Mouse (Mus musculus): Measurements from ENCODE around the gene Pdzd2.

Pdzd2 gene

DNA sequence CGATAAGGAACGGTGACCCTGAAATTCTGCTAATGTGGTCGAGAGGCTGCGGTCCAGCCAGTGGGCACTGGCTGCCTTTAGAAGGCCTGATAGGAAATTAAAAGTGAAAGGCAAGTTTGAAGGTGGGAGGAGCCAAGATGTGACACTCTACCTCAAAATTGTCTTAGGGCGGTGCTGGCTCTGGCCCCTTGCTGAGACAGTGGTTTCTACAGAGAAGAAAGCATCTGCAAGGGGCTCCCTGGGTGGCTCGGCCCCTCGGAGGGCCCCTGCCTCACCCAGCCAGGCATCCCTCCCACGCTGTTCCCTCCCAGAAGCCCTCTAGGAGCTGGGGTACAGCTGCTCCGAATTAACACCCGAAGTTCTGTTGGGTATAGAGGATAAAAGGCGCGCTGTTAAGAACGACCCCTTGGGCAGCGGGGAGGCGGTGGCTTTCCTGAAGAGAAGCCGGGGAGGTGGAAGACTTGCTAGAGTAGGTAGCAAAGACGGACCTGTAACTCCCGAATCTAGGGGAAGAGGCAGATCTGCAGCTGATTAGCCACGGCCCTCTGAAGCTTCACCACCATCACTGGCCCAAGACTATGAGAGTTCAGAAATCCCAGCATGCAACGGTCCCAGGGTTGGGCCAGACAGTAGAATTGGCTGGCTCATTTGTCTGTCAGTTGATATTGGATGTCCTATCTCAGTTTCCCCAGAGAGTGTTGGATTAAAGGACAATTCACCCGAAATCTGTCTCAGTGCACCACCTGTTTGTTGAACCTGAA is 71.8 kb downstream of the Pdzd2 start:
- DNase-seq (ENCODE audit: low read depth), result peak; percentile 6

DNA sequence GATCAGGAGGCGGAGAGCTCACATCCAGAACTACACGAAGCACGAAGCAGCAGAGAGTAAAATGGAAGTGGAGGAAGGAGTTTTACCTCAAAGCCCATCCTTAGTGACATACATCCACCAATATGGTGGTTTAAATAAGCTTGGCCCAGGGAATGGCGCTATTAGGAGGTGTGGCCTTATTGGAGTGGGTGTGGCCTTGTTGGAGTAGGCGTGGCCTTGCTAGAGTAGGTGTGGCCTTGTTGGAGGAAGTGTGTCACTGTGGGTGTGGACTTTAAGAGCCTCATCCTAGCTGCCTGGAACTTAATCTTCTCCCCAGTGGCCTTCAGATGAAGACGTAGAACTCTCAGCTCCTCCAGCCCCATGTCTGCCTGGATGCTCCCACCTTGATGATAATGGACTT is 73.8 kb downstream of the Pdzd2 start:
- DNase-seq (ENCODE audit: low read depth), result no peak

DNA sequence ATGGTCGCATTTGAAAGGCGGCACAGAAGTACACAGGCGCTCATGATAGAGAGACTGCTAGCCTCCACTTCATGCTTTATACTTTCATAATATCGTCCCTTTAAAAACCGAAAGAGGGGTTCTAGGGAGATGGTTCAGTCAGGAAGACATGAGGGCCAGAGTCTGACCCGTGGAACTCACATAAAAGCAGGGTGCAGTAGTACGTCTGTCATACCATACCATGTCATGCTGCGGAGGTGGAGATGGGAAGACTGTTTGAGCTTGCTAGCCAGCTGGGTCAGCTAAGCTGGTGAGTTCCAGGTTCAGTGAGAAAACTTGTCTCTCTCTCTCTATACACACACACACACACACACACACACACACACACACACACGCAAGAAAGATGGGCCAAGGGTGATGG is 76.4 kb downstream of the Pdzd2 start:
- DNase-seq (ENCODE audit: low read depth), result no peak

DNA sequence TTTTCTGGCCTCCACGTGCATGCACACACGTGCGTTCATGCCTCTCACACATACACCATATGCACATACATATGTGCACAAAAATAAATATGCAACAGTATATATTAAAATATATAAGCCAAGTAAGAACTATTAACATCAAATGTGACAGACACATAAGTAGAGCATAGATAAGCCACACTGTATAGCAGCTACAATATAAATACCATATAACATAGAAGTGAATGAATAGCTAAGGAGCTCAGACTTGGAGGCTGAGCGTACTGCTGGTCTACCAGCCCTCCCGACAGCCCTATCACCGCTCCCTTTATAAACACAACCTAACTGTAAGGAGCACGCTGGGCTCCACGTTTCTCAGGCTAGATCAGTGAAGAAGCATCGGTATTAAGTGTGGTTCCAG is 79.4 kb downstream of the Pdzd2 start:
- DNase-seq (ENCODE audit: low read depth), result no peak

DNA sequence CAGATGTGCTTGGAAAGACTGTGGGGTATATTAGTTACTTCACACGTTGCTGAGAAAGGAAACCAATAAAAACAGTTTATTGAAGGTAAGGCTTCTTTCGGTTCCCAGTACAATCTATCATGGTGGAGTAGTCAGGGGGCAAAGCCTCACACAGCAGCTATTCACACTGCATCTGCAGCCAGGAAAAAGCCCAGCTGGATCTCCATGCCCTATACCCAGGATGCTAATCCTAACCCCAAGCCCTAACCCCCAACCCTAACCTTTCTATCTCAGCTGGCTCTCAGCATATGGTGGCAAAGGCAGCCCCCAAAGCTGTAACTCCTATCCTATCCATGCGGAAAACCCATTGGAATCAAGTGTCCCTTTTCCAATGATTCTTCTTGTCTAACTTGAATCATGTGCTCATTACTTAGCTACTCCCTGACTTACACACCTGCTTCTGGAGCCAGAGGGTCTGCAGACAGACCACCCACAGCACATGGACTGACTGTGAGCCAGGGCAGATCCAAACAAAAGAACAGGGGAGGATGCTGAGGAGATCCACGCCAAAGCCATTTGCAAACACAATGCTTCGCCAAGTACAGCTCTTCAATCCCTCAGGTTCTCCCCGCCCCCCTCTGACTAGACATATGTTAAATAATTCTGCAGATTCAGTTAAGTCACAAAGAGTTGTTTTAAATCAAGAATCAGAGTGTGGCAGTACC is 83.6 kb downstream of the Pdzd2 start:
- no peak for DNase-seq (ENCODE audit: low read depth)

DNA sequence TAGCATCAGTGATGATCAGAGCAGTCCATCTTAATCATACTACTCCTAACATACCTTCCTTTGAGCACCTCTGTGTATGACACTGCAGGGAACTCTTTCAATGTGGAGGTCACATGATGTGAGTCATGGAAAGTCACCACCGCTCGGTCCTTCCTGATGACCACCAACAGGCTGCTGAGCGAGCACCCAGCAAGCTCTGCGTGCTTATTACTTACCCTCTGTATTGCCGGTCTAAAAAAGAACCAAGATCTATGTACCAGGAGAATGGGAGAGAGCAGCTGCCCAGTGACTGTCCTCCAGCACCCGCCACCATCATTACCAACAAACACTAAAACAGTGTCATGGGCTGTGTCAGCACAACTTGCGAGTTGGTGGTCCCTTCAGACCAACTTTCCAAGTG is 84.4 kb downstream of the Pdzd2 start:
- no peak for DNase-seq (ENCODE audit: low read depth)

DNA sequence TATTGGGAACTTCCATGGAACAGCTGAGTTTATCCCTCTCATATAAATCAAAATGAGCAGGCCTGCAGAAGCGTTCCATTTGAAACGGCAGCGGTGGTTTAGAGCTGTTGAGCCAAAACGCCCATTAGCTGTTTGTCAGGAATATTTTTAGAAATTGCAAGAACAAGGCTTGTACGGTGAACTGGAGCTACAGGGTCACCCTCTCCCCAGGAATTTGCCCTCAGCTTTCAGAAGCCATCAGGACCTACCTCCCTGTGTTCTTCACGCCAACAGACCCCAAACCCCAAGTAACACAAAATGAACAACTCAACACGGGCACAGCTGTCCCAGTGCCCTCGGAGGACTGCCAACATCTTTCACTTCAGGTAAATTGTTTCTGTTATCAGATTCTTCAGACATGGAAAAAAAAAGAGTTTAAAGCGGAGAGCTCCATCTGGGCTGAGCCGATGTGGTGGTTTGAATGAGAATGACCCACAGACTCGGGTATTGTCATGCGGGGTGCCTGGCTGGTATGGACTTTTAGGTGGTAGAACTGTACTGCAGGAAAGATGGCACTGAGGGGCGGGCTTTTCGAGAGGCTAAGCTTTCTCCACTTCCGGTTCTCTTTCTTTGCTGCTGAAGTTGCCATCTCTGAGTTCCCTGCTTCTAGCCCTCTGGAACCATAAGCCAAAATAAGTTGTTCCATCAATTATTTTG is 87.2 kb downstream of the Pdzd2 start:
- DNase-seq (ENCODE audit: low read depth), result no peak

DNA sequence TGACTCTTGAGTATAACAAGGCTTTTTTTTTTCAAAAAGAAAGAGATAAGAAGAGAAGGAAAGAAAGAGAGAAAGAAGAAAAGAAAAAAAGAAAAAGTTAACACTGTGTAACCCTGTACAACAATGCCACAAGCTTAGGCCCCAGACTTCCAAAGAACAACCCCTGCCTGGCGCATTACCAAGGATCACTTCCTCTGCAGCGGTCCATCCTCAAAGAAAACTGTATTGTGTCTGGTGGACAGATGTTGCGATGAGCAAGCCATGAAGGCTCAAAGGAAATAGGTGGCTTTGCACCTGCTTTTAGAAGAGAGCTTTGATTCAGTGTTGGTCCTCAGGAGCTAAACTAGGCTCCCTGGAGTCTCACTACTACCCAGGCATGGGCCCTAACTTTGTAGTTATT is 89.5 kb downstream of the Pdzd2 start:
- no peak for DNase-seq (ENCODE audit: low read depth)

DNA sequence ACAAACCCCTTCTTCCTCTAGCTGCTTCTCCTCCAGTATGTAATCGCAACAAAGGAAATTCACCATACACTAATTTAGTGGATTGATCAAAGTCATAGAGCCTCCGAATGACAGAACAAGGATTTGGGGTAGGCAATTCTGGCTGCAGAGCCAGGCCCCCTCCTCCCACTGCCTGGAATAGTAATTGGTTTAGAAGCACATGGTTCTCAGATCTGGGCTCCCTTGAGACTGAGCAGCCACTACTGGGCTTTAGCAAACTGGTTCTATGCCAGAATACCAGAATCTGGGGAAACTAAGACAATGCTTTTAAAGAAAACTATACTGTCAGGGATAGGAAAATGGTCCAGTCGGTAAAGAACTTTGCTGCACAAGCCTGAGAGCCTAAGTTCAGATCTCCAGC is 90.0 kb downstream of the Pdzd2 start:
- DNase-seq (ENCODE audit: low read depth), result no peak

DNA sequence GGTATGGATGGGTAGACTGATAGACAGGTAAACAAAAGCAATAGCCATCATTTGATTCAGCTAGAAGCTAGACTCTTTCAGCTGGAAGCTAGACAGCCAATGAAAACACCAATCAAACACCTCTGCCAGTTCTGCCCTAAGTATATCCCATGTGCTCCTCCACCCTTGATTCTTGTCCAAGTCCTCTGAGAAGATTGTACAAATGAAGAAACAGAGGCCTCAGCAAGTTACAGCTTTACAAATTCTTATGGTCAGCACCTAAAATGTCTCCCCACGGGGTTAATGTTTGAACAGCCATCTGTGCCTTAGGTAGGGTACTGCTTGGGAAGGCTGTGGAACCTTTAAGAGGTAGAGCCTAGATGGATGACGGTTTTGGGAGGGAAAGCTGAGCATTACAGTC is 90.6 kb downstream of the Pdzd2 start:
- no peak for DNase-seq (ENCODE audit: low read depth)

DNA sequence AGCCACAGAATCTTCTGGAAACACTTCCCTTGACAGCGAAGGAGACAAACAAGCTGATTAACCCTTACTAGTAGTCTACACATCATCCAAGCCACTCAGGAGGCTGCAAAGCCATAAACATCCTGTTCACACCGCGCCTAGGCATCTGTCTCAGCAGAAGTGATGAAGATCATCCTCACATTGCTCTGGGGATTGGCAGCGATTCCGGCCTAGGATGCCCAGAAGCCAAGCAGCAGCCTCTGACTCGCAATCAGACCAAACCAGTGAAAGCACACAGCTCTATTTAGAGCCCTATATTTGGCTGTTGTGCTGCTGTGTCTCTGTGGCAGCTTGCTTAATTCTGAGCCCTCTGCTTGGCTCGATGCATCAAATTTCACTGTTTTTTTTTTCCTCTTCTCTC is 99.0 kb downstream of the Pdzd2 start:
- no peak for DNase-seq (ENCODE audit: low read depth)

DNA sequence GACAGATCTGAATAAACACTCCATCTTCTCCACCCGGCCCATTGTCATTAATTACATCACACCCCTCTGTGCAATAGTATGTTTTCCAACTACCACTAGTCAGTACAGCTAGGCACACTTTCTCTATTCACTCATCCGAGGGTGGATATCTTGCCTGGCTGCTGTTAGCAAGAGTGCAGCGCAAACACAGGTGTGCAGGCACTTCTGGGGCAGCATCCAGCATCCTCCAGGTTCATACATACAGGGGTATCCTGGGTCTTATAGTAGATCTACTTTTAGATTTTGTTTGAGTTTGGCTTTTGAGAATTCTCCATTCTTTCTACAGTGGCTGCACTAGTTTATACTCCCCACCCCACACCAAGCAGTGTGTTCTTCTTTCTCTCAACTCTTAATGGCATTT is 99.9 kb downstream of the Pdzd2 start:
- DNase-seq (ENCODE audit: low read depth), result no peak

DNA sequence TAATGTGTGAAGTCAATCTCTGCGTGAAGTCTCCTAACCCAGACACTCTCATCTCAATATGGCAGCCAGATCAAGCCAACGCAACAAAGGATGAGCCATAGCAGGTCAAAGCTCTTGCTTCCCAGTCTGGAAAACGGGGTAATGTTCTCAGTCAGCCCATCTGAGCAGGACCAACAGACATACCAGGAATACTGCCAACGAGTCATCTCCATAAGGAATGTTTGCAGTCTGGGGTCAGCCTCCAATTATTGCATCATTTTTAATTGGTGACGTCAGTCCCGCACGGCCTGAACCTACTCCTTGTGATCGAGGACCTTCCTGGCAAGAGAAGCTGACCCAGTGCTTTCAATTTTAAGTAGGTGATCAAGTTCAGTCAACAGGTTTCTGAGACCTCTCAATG is 100.5 kb downstream of the Pdzd2 start:
- no peak for DNase-seq (ENCODE audit: low read depth)

DNA sequence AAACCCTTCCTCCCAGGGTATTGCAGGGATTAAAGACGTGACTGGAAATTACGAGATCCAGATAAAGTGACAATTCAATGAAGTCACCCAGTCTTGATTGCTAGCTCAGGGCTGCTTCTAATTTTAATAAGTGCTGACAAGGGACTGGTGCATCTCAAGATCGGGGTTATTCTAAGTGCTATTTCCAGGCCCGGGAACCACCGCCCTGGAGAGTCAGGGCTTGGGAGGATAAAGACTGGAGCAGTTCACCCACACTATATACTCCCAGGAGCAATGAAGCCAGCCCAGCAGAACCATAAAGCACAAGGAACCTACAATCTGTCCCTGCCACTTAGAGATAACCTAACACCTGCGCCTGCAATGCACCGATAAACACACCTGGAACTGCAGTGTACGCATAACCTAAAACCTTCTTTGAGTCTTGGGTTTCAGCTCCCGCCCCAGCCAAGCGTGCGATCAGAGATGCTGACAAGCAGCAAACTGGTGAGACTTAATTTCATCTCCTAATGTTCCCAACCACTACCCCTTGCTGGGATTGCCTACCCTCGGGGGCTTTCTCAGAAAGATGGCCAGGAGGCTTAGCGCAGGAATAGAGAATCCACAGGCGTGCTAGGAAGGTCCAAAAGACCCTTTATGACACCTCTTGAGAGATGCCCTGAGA is 101.2 kb downstream of the Pdzd2 start:
- DNase-seq (ENCODE audit: low read depth), result no peak

DNA sequence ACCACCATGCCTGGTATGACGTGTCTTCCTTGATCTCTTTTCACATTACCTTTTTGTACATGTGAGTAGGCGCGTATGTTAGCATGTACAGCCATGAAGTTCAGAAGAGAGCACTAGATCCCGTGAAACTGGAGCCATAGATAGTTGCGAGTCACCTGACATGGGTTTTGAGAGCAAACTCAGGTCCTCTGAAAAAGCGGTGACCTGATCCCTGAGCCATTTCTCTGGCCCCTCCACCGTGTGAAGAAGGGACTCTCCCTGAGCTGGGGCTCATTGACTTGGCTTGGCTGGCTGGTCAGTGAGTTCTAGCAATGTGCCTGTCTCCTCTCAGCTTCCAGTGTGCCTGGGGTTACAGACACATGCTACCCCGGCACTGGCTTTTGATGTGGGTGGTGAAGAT is 102.2 kb downstream of the Pdzd2 start:
- no peak for DNase-seq (ENCODE audit: low read depth)

DNA sequence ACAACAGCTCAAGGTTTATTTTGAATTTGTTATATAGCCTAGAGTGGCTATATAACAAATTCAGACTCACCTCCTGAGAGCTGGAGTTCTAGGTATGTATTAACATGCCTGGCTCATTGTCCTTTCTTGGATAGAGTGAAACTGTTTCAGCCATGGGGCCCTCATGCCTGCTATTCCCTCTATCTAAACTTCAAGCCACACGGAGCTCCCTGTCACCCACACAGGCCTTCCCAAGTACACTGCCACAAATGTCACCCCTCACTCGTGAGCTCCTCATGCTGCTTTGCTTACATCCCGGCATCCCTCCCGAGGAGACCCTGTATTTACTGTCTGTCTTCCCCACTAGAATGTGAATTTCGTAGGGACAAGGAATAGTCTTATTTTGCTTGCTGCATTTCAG is 103.3 kb downstream of the Pdzd2 start:
- DNase-seq (ENCODE audit: low read depth), result no peak

DNA sequence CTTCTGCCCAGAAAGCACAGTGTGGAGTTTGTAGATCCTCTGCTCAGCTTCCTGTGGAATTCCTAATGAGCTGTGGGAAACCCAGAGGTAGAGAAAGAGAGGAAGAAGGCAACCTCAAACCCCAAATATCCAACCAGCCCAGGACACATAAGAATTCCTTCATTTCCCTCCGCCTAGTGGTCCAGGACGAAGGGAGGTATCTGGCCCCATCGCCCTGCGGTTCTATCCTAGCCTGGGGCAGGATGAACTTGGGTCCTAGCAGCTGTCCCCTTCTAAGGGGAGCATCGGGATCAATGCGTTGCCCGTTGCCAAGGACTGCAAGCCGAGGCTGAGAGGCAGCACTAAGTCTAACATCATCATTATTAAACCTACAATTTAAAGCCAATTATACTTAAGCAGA is 104.8 kb downstream of the Pdzd2 start:
- no peak for DNase-seq (ENCODE audit: low read depth)

DNA sequence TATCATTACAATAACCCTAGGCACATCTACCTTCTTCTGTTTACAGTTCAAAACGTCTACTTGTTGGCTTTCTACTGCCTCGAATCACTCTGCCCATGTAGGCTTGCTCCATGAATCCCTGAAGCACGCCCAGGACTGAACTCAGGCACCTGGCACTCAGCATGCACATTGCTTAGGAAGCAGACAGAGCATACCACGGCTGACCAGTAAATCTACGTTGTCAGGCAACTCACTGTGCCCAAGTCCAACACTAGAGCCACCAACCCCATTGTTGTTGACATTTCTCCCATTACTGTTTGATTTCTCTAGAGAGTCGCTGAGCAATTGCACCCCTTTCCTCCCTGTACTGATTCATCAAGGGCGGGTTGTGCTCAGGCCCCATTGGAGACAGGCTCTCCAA is 110.6 kb downstream of the Pdzd2 start:
- DNase-seq (ENCODE audit: low read depth), result no peak

DNA sequence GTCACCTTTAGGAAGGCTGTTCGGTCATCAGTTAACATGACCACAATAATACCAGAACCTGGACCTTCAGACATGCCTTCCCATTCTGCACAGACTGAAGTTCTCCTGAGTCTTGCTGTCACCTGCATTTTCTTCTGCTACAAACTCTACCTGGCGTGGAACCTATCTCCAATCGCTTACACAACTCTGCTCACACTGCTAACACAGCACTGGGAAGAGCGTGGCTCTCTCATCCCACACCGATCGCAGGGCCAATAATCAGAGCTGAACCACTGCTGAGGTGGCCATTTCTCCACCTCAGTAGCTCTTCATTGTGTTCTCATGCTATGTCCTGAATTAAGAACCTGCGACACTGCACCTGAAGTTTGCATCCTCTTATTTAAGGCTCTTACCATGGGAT is 111.3 kb downstream of the Pdzd2 start:
- DNase-seq (ENCODE audit: low read depth), result no peak

DNA sequence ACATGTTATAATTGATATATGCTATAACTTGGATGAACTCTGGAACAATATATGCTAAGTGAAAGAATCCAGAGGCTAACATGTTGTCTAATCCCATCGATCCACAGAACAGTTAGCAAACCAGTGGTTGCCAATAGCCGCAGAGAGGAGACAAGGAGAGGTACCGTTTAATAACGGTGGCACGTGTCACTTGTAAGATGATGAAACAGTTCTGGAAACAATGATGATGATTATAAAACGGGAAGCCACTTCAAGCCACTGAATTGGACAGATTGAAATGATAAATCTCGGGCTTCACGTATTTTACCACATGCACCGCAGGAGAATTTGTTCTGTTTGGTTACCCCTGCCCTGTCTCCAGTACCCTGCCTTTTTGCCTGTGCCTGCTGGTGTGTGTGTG is 112.8 kb downstream of the Pdzd2 start:
- DNase-seq (ENCODE audit: low read depth), result no peak

DNA sequence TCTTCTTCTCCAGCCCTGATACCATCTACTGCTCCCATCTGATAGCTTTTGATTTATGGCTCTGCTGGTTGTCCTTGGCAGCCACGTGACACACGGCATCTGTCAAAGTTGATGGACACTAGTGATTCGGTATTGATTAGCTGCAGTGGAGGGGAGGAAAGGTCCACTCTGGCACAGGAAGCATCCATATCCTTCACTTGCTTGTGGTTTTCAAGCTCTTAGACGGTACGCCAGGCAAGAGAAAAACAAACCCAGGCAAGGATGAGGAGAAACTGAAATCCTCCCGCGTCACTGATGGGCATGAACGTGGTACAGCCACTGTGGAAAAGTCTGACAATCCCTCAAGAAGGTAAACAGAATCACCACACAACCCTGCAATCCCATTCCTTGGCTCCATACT is 113.6 kb downstream of the Pdzd2 start:
- no peak for DNase-seq (ENCODE audit: low read depth)

DNA sequence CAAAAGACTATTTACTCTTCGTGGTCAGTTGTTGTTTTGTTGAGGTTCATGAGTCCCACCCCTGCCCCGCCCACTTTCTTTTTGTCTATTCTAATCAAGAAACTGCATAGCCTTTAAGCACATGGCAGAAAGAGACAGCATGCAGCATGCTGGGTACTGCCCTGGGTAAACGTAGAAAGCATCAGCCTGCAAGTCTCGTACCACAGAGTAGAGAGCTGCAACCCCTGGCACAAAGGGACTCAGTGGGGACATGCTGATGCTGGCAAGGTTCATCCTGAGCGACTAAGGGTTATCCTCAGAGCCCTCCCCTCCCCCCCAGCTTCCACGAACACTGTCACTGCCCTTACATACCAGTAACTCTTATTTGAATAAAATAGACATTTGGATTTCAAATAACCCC is 114.2 kb downstream of the Pdzd2 start:
- DNase-seq (ENCODE audit: low read depth), result no peak

DNA sequence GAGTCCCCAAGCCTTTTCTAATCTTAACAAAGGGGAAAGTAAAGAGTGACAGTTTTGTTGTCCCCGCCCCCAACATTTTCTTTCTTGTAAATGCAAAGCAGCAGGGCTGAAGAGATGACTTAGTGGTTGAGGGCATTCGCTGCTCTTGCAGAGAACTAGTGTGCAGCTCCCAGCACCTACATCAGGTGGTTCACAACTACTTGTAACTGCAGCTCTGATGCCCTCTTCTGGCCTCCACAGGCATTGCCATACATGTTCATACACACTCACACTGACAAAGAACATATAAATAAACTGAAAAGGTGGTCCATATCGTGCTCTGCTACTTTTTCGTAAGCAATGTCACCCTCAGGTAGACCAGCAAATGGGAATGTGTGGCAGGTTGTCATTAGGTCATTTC is 116.2 kb downstream of the Pdzd2 start:
- no peak for DNase-seq (ENCODE audit: low read depth)
